Mouse (Mus musculus) liver, adult 2 months (tissue): ENCODE results near the gene Mlh1. TPM values are rescaled to one million over a fixed set of nuclear protein-coding genes. Genes with fewer than 3 reads are reported as not detected.

Source experiments
- DNase-seq: peaks from one replicate; pipeline ENCODE4 v3.0.0-alpha.2; 2011; ENCODE audit warnings: low read depth, low spot score; ENCODE audit errors: extremely low read depth
- H3K27ac ChIP-seq: fragments of 200-500 bp; replicated peaks from 2 replicates; pipeline ENCODE4 v1.5.1; 2012; ENCODE audit warnings: low read depth, mild to moderate bottlenecking, control low read depth, inconsistent platforms, low read length; ENCODE audit not compliant: insufficient read depth
- H3K27me3 ChIP-seq: fragments of 200-500 bp; 2 replicates; pipeline ENCODE4 v1.6.1; 2012; ENCODE audit warnings: mild to moderate bottlenecking, moderate library complexity, low read length, inconsistent platforms; ENCODE audit not compliant: control insufficient read depth, insufficient read depth
- H3K36me3 ChIP-seq: fragments of 200-500 bp; 2 replicates; pipeline ENCODE4 v1.6.1; 2012; ENCODE audit warnings: low read length, inconsistent platforms; ENCODE audit not compliant: control insufficient read depth, insufficient read depth
- H3K4me1 ChIP-seq: fragments of 200-500 bp; 2 replicates; pipeline ENCODE4 v1.6.1; 2011; ENCODE audit warnings: low read length; ENCODE audit not compliant: control insufficient read depth, insufficient read depth
- H3K4me3 ChIP-seq: fragments of 200-500 bp; 2 replicates; pipeline ENCODE4 v1.5.1; 2011; ENCODE audit warnings: low read depth, mild to moderate bottlenecking, control low read depth, low read length, moderate library complexity; ENCODE audit not compliant: insufficient read depth
- H3K79me2 ChIP-seq: fragments of 200-500 bp; 2 replicates; pipeline ENCODE4 v1.6.1; 2012; ENCODE audit warnings: inconsistent platforms, mild to moderate bottlenecking, low read length, moderate library complexity; ENCODE audit not compliant: control insufficient read depth, insufficient read depth
- H3K9ac ChIP-seq: fragments of 200-500 bp; 2 replicates; pipeline ENCODE4 v1.6.1; 2012; ENCODE audit warnings: low read depth, mild to moderate bottlenecking, control low read depth, inconsistent platforms, low read length
- CTCF ChIP-seq: fragments of 200-500 bp; IDR thresholded peaks from 2 replicates; pipeline ENCODE4 v1.5.1; 2011; ENCODE audit warnings: low read depth, low read length, control low read depth
- POLR2A ChIP-seq: fragments of 200-500 bp; IDR thresholded peaks from 2 replicates; pipeline ENCODE4 v1.6.1; 2011; ENCODE audit warnings: low read length, control low read depth; ENCODE audit not compliant: insufficient read depth; ENCODE audit errors: extremely low read depth
- WGBS: fragments of 180-500 bp; shearing (Covaris S2); methylation state at CpG from one replicate; pipeline ENCODE4 v1.1.7; 2018; 5-methylcytosine and 5-hydroxymethylcytosine counted together
- polyA plus RNA-seq: library from polyadenylated mRNA; depleted of rRNA; stranded (reverse); fragments of >200 nt; gene quantifications from 2 replicates; pipeline ENCODE4 v1.2.3, GENCODE M21; 2012
- total RNA-seq: library from RNA; depleted of rRNA; stranded (reverse); fragments of >200 nt; gene quantifications from 2 replicates; pipeline ENCODE4 v1.2.3, GENCODE M21; 2014

Gene Mlh1
- total and polyA plus RNA-seq, 2 experiments = 8.8 to 13.9 TPM

DNA sequence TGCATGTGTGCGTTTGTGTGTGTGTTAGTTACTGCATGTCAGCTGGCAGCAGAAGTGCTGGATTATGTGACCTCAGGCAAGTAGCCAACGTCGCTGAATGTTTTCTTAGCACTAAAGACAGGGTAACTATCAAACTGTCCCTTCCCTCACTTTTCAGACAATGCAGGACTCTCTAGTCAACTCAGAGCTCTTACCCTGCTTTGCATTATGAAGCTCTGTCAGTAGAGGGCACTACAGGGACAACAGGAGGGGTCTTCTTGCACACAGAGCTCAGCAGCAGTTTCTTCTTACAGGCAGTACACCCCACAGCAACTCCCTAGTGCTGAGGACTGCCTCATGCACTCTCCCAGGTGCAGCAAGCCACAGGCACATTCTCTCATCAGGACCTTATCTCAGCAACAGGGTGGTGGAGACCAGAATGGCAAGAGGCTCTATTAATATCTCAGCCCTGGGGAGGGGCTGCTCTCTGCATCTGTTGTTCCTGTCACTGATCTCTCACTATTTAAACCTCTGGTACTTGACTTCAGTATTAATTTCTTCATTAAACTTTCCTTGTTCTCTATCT lies 23.8 kb downstream of the Mlh1 start:
- H3K4me1 ChIP-seq = no peaks in the 10 kb centered on the region
- no peak overlapping the region for H3K4me3 ChIP-seq
- TF ChIP-seq POLR2A (no peak), CTCF (peak; percentile 30; the same call in 1 of the 2 replicates)
- 69% methylated on average over 3 of the region's 3 CpGs for WGBS
- H3K27ac ChIP-seq = no peak overlapping the region
- no peaks in the 10 kb centered on the region for H3K79me2 ChIP-seq
- no peaks in the 10 kb centered on the region for H3K27me3 ChIP-seq
- no peak overlapping the region for H3K9ac ChIP-seq
- DNase-seq = no peak
- H3K36me3 ChIP-seq = peaks cover 51% of the 10 kb centered on the region

DNA sequence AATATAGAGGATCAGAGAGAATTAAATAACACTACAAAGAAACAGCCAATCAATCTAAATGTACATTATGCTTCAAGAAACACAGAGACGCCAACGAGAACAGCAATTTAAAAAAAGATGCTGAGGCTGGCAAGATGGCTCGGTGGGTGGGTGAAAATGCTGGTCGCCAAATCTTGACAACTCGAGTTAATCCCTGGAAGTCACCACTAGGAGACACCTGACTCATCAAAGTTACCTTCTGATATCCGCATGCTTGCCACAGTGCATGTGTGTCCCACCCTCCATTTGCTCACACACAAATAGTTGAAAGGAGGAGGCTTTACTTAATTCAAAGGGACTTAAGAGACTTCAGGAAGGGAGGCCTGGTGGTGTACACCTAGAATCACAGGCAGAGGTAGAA lies 26.0 kb downstream of the Mlh1 start:
- DNase-seq = no peak
- no peak overlapping the region for H3K4me3 ChIP-seq
- TF ChIP-seq POLR2A (no peak), CTCF (no peak)
- H3K9ac ChIP-seq = no peak overlapping the region
- 83% methylated on average over 6 of the region's 6 CpGs for WGBS
- H3K79me2 ChIP-seq = no peaks in the 10 kb centered on the region
- H3K4me1 ChIP-seq = no peaks in the 10 kb centered on the region
- H3K27me3 ChIP-seq = no peaks in the 10 kb centered on the region
- no peak overlapping the region for H3K27ac ChIP-seq
- H3K36me3 ChIP-seq = peaks cover 45% of the 10 kb centered on the region

DNA sequence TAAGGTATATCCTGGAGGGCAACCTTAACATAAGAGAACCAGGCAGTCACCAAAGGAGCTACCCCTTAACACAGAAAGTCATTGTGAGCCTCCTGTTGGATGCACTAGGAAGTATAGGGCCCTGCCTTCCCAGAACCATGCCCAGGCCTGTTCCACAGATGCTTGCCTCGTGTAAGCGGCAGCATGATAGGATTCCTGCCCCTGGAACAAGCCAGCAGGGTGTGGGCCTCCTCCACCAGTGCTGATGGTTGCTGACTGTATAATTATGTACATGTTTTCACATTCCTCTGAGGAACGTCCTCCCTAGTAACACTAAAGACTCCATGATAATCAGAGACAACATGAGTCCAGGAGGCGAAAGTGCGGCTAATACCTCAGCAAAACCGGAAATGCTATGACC lies 28.2 kb downstream of the Mlh1 start:
- Histone ChIP-seq H3K9ac (no peak overlapping the region), H3K36me3 (peaks cover 49% of the 10 kb centered on the region), H3K27me3 (no peaks in the 10 kb centered on the region), H3K27ac (no peak overlapping the region), H3K4me3 (no peak overlapping the region), H3K79me2 (no peaks in the 10 kb centered on the region), H3K4me1 (no peaks in the 10 kb centered on the region)
- no peak for TF ChIP-seq CTCF
- TF ChIP-seq POLR2A = no peak
- DNase-seq = no peak
- WGBS = 95% methylated on average over 6 of the region's 6 CpGs

DNA sequence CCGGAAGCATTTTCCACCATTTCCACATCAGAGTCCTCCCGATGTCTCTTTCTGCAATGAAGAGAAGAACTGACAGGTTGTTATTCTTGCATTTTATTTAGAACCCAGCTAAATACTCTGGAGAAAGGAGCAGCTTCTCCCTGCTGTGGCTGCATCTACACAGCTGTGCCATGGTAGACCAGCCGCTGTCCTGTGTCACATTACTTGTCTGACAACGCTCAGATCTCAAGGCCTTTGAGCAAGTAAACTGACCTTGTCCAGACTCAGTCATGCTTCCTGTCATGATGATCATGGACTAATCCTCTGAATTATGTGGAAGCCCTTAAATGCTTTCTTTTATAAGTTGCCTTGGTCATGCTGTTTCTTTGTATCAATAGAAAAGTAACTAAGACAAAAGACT lies 31.8 kb downstream of the Mlh1 start:
- no peaks in the 10 kb centered on the region for H3K79me2 ChIP-seq
- TF ChIP-seq POLR2A (no peak), CTCF (no peak)
- no peak for DNase-seq
- H3K36me3 ChIP-seq = peaks cover 53% of the 10 kb centered on the region
- no peaks in the 10 kb centered on the region for H3K27me3 ChIP-seq
- no peak overlapping the region for H3K27ac ChIP-seq
- no peaks in the 10 kb centered on the region for H3K4me1 ChIP-seq
- WGBS = 87% methylated on average over 4 of the region's 4 CpGs
- no peak overlapping the region for H3K9ac ChIP-seq
- H3K4me3 ChIP-seq = no peak overlapping the region

DNA sequence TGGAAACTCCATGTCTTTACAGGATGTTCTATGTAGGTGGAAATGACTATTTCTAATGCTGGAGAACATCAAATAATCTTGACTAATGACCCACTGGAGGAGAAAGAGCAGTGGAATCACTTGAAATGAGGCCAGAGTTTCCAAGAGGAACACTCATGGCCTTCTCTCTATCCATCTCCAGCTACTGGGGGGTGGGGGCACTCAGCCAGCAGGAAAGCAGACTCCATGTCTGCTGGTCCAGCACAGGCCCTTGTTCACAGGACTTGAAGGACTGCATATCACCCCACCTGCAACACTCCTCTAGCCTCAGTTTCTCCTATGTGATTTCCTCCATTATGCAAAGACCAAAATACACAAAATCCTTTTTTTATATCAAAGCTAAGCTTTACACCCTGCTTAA lies 33.9 kb downstream of the Mlh1 start:
- Histone ChIP-seq H3K4me1 (no peaks in the 10 kb centered on the region), H3K27me3 (no peaks in the 10 kb centered on the region), H3K4me3 (no peak overlapping the region), H3K79me2 (no peaks in the 10 kb centered on the region), H3K27ac (no peak overlapping the region), H3K36me3 (peaks cover 49% of the 10 kb centered on the region), H3K9ac (no peak overlapping the region)
- TF ChIP-seq POLR2A = no peak
- TF ChIP-seq CTCF = no peak
- DNase-seq = no peak

DNA sequence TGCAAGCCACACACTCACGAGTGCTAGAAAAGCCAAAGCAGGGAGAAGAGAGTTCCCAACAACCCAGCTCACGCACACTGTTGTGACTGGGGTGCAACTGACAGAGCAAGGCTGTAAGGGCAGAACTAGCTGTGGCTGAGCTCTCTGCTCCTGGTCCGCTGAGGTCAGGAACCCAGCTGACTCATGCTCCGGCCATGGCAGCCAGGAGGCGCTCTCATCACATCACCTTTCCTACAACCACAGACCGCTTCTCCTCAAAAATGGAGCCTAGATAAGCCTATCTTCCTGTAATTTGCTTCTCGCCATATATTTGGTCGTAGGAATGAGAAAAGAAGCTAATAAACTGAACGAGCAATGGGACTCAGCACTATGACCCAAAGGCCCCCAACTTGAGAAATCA lies 36.9 kb downstream of the Mlh1 start:
- H3K36me3 ChIP-seq = peaks cover 47% of the 10 kb centered on the region
- H3K79me2 ChIP-seq = no peaks in the 10 kb centered on the region
- H3K9ac ChIP-seq = no peak overlapping the region
- H3K4me3 ChIP-seq = no peak overlapping the region
- no peaks in the 10 kb centered on the region for H3K27me3 ChIP-seq
- TF ChIP-seq CTCF = peak; percentile 41
- no peak for TF ChIP-seq POLR2A
- WGBS = 94% methylated on average over 9 of the region's 9 CpGs
- DNase-seq = no peak
- no peak overlapping the region for H3K27ac ChIP-seq
- H3K4me1 ChIP-seq = no peaks in the 10 kb centered on the region
